Mouse (Mus musculus) MEL (cell line): ENCODE results near the gene B4galt1. TPM values are rescaled to one million over a fixed set of nuclear protein-coding genes. Genes with fewer than 3 reads are reported as not detected.
"Not testable (repeated sequence)": the region's sequence is repeated elsewhere in the genome, so short reads cannot be mapped to it uniquely, and the experiment has no call there.

Experiments
- DNase-seq: peaks from one replicate; pipeline ENCODE4 v3.0.0; 2011; ENCODE audit warnings: low read depth, low spot score
- H3K27ac ChIP-seq: 2 replicates; pipeline ENCODE4 v1.5.1; 2012; ENCODE audit warnings: low read depth, mild to moderate bottlenecking, control low read depth, low read length, moderate library complexity; ENCODE audit not compliant: control insufficient read depth
- H3K27me3 ChIP-seq, 2 experiments: fragments of 150-350 bp in 1 of 2; sonication (generic) in 1 of 2; 2 replicates each; pipeline ENCODE4 v1.6.1; 2012; ENCODE audit warnings: low read length in 2 of 2, mild to moderate bottlenecking in 2 of 2, improper control_type of control experiment in 1 of 2, moderate library complexity in 1 of 2; ENCODE audit not compliant: insufficient read depth in 2 of 2, control insufficient read depth in 1 of 2
- H3K36me3 ChIP-seq, 2 experiments: 2 replicates each; pipeline ENCODE4 v1.6.1; 2012 to 2014; ENCODE audit warnings: low read length in 2 of 2, improper control_type of control experiment in 1 of 2, inconsistent platforms in 1 of 2, mild to moderate bottlenecking in 1 of 2; ENCODE audit not compliant: insufficient read depth in 2 of 2, control insufficient read depth in 1 of 2
- H3K4me1 ChIP-seq, 2 experiments: fragments of 150-350 bp in 1 of 2; sonication (generic) in 1 of 2; 2 replicates each; pipeline ENCODE4 v1.6.1; 2012; ENCODE audit warnings: low read length in 2 of 2, improper control_type of control experiment in 1 of 2, mild to moderate bottlenecking in 1 of 2; ENCODE audit not compliant: insufficient read depth in 2 of 2, control insufficient read depth in 1 of 2
- H3K4me3 ChIP-seq, 2 experiments: fragments of 150-350 bp in 1 of 2; sonication (generic) in 1 of 2; 2 replicates each; pipeline ENCODE4 v1.5.1; 2012; ENCODE audit warnings: low read depth in 2 of 2, low read length in 2 of 2, mild to moderate bottlenecking in 2 of 2, moderate library complexity in 2 of 2, control low read depth in 1 of 2, improper control_type of control experiment in 1 of 2; ENCODE audit not compliant: control insufficient read depth in 1 of 2, insufficient read depth in 1 of 2
- H3K79me2 ChIP-seq: 2 replicates; pipeline ENCODE4 v1.6.1; 2012; ENCODE audit warnings: mild to moderate bottlenecking, low read length, moderate library complexity; ENCODE audit not compliant: control insufficient read depth, poor library complexity, insufficient read depth
- H3K9ac ChIP-seq: 2 replicates; pipeline ENCODE4 v1.6.1; 2012; ENCODE audit warnings: low read depth, mild to moderate bottlenecking, control low read depth, low read length, moderate library complexity; ENCODE audit not compliant: control insufficient read depth, poor library complexity, severe bottlenecking
- H3K9me3 ChIP-seq: fragments of 150-350 bp; sonication (generic); replicated peaks from 2 replicates; pipeline ENCODE4 v1.6.1; 2012; ENCODE audit warnings: mild to moderate bottlenecking, low read length, improper control_type of control experiment, moderate library complexity; ENCODE audit not compliant: insufficient read depth
- CHD2 ChIP-seq: IDR thresholded peaks from 2 replicates; pipeline ENCODE4 v1.6.1; 2011; ENCODE audit warnings: low read length, improper control_type of control experiment
- E2F4 ChIP-seq: IDR thresholded peaks from 2 replicates; pipeline ENCODE4 v1.6.1; 2011; ENCODE audit warnings: low read depth, low read length, improper control_type of control experiment, borderline replicate concordance
- ELF1 ChIP-seq: IDR thresholded peaks from 2 replicates; pipeline ENCODE4 v1.6.1; 2014; ENCODE audit warnings: low read depth, mild to moderate bottlenecking, inconsistent platforms, low read length, improper control_type of control experiment, moderate library complexity
- ETS1 ChIP-seq: IDR thresholded peaks from 2 replicates; pipeline ENCODE4 v1.6.1; 2012; ENCODE audit warnings: low read depth, mild to moderate bottlenecking, inconsistent platforms, low read length, improper control_type of control experiment, moderate library complexity
- GABPA ChIP-seq: IDR thresholded peaks from 2 replicates; pipeline ENCODE4 v1.6.1; 2012; ENCODE audit warnings: low read depth, mild to moderate bottlenecking, inconsistent platforms, low read length, improper control_type of control experiment, moderate library complexity
- KAT2A ChIP-seq: conservative IDR thresholded peaks from 2 replicates; pipeline ENCODE4 v1.6.1; 2012; ENCODE audit warnings: low read depth, low read length, improper control_type of control experiment, inconsistent platforms
- MAX ChIP-seq: IDR thresholded peaks from 2 replicates; pipeline ENCODE4 v1.6.1; 2011; ENCODE audit warnings: low read length, improper control_type of control experiment
- MXI1 ChIP-seq: IDR thresholded peaks from 2 replicates; pipeline ENCODE4 v1.6.1; 2011; ENCODE audit warnings: mild to moderate bottlenecking, low read depth, low read length, improper control_type of control experiment
- POLR2AphosphoS5 ChIP-seq: IDR thresholded peaks from 2 replicates; pipeline ENCODE4 v1.6.1; 2012; ENCODE audit warnings: low read depth, borderline replicate concordance, mild to moderate bottlenecking, inconsistent platforms, low read length, moderate library complexity, mixed read lengths
- TBP ChIP-seq: IDR thresholded peaks from 2 replicates; pipeline ENCODE4 v1.8.0; 2011; ENCODE audit warnings: low read depth, low read length, improper control_type of control experiment
- UBTF ChIP-seq: IDR thresholded peaks from 2 replicates; pipeline ENCODE4 v1.6.1; 2012; ENCODE audit warnings: low read depth, mild to moderate bottlenecking, inconsistent platforms, low read length, improper control_type of control experiment, moderate library complexity, borderline replicate concordance; ENCODE audit not compliant: insufficient read depth
- polyA plus RNA-seq, 2 experiments: library from polyadenylated mRNA; stranded (reverse) in 1 of 2; unstranded in 1 of 2; fragments of >175 nt in 1 of 2; fragments of >200 nt in 1 of 2; gene quantifications; 2 replicates each; pipeline versions ENCODE4 v1.2.1 to v1.2.4; 2012; ENCODE audit warnings: low replicate concordance in 2 of 2, low read depth in 1 of 2; ENCODE audit not compliant: insufficient read length in 2 of 2, insufficient read depth in 1 of 2, missing spikeins in 1 of 2
- total RNA-seq: library from RNA; depleted of rRNA; stranded (reverse); fragments of 300-350 nt; gene quantifications from 2 replicates; pipeline ENCODE4 v1.2.3, GENCODE M21; 2012

The B4galt1 gene
- total and polyA plus RNA-seq, 3 experiments = 10.8 to 22.5 TPM; not detected in 1

DNA sequence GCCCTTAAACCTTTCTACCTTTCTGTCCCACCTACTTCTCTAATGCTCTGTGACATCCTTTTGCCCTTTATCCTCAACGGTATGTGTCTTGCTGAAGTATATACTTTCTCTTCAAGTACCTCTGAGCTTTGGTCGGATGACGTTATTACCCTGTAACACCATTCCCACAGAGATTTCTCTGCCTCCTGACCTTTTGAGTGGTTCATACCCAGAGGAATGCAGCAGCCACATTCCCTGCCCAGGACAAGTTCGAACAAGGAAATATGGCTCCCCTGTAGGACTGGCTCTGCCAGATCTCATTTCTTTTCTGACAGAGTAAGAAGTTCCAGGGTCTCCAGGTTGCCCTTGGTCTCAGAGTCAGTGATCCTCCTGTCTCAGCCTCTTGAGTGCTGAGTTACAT, 51.9 kb downstream of the B4galt1 start:
- H3K27me3 ChIP-seq = no peaks in the 10 kb centered on the region
- no peaks in the 10 kb centered on the region for H3K4me1 ChIP-seq
- no peak for DNase-seq
- TF ChIP-seq ELF1 (no peak), CHD2 (no peak), UBTF (no peak), ETS1 (no peak), E2F4 (no peak), GABPA (no peak), MXI1 (no peak), POLR2AphosphoS5 (no peak), TBP (no peak), KAT2A (no peak)
- TF ChIP-seq, all 39 proteins: peak for 0
- H3K27ac ChIP-seq = no peak overlapping the region
- H3K9ac ChIP-seq = no peak overlapping the region
- H3K79me2 ChIP-seq = no peaks in the 10 kb centered on the region
- no peaks in the 10 kb centered on the region for H3K9me3 ChIP-seq
- no peak overlapping the region for H3K4me3 ChIP-seq
- H3K36me3 ChIP-seq = no peaks in the 10 kb centered on the region

DNA sequence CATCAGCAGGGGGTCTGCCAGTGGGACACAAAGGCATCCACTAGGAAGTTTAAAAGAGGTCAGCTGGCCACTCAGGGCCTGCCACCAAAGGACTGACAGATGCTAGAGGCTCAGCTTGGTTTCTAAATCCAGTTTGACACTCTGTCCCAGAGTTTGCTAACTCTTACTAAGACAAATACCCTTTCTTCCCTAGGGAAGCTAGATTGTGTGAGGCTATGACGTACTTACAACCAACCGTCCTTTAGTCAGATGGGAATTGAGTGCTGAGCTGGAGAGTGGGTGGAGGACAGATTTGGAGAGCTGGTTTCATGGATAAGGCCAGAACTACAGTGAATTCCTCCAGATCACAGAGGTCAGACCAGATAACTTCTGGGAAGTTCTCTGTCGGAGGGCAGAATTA, 52.9 kb downstream of the B4galt1 start:
- no peak overlapping the region for H3K4me3 ChIP-seq
- no peak for DNase-seq
- H3K27ac ChIP-seq = no peak overlapping the region
- no peak overlapping the region for H3K9ac ChIP-seq
- TF ChIP-seq GABPA = no peak
- no peaks in the 10 kb centered on the region for H3K36me3 ChIP-seq
- H3K79me2 ChIP-seq = no peaks in the 10 kb centered on the region
- 0 out of 4 replicates have a peak, but pooled peaks cover 0 to 2% of the 10 kb centered on the region in 2 experiments for H3K4me1 ChIP-seq
- no peaks in the 10 kb centered on the region for H3K9me3 ChIP-seq
- H3K27me3 ChIP-seq = no peaks in the 10 kb centered on the region

DNA sequence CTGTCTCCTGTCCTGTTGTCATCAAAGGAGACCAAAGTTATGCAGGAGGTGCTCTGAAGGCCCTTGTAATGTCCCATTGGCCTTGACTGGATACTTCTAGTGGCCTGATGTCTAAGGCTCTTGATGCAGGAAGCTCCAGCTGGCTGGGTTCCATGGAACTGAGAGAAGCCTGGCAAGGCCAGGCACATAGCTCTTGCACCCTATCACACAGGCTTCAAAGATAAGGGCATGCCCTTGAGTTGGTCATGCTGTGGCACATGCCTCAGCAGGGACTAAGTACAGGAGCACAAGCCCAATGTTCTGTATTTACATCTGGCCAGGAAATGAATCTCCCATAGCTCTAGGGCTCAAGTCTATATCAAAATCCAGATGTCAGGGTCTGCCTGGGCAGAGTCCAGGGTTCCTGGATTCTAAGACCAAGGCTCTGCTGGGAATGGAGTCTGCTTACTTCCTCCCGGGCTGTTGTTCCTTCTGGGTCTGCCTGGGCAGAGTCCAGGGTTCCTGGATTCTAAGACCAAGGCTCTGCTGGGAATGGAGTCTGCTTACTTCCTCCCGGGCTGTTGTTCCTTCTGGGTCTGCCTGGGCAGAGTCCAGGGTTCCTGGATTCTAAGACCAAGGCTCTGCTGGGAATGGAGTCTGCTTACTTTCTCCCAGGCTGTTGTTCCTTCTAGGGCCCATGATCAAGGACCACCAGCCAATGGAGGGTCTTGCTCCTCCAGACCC, 54.8 kb downstream of the B4galt1 start:
- not testable (repeated sequence) for H3K9me3 ChIP-seq

More for the DNA sequence above, 54.8 kb downstream of the B4galt1 start:
- not testable (repeated sequence) for H3K27me3 ChIP-seq, H3K27ac ChIP-seq, H3K4me3 ChIP-seq
- DNase-seq = peak; percentile 28
- TF ChIP-seq MAX = peak; percentile 35; the same call in 1 of the 2 replicates
- TF ChIP-seq, all 39 proteins: peak for 1; not testable (repeated sequence) for 38
- not testable (repeated sequence) for H3K36me3 ChIP-seq, H3K79me2 ChIP-seq, H3K4me1 ChIP-seq, H3K9ac ChIP-seq
